ENCODE assay signal across 35 mouse cellular contexts in genomic region chr13:89970940-89971339, GRCm38 (mm10).
"Had no signal": no experiment of that assay in that cellular context is flagged by ENCODE, and none has a peak within 500 bp of the region (broad histone marks: within the 10 kb centered on the region; RNA-seq: fewer than 3 reads in every experiment).

No protein-coding gene starts in this region.

- H3K4me2 ChIP-seq: heart, embryonic 11.5 days; heart, embryonic 12.5 days; heart, embryonic 13.5 days; heart, embryonic 15.5 days; hindbrain, embryonic 12.5 days; hindbrain, embryonic 13.5 days; hindbrain, embryonic 14.5 days; hindbrain, embryonic 15.5 days; intestine, embryonic 15.5 days; kidney, embryonic 15.5 days had no signal

- ATAC-seq: hindbrain, embryonic 16.5 days; hindbrain, postnatal 0 days; inflammation-experienced regulatory T-cells, adult 6 months; intestine, embryonic 15.5 days; intestine, embryonic 16.5 days; intestine, postnatal 0 days had no signal

- H3K27ac ChIP-seq: heart, adult 2 months; heart, embryonic 10.5 days; heart, embryonic 13.5 days; heart, embryonic 15.5 days; hindbrain, embryonic 10.5 days; hindbrain, embryonic 12.5 days; hindbrain, embryonic 13.5 days; hindbrain, embryonic 14.5 days; hindbrain, embryonic 15.5 days; hindbrain, postnatal 0 days; intestine, embryonic 15.5 days; kidney, embryonic 15.5 days; kidney, postnatal 0 days; layer of hippocampus, adult 2 months had no signal

- H3K4me3 ChIP-seq: heart, adult 2 months; heart, embryonic 10.5 days; heart, embryonic 12.5 days; heart, embryonic 13.5 days; heart, embryonic 15.5 days; hindbrain, embryonic 10.5 days; hindbrain, embryonic 12.5 days; hindbrain, embryonic 13.5 days; hindbrain, embryonic 15.5 days; intestine, embryonic 15.5 days; kidney, embryonic 15.5 days; layer of hippocampus, adult 2 months had no signal

- H3K27me3 ChIP-seq: heart, embryonic 12.5 days; heart, embryonic 13.5 days; heart, embryonic 15.5 days; hindbrain, embryonic 12.5 days; hindbrain, embryonic 13.5 days; hindbrain, embryonic 15.5 days; intestine, embryonic 15.5 days; kidney, embryonic 15.5 days had no signal

- H3K36me3 ChIP-seq: heart, embryonic 10.5 days; heart, embryonic 12.5 days; heart, embryonic 13.5 days; heart, embryonic 15.5 days; hindbrain, embryonic 10.5 days; hindbrain, embryonic 12.5 days; hindbrain, embryonic 13.5 days; hindbrain, embryonic 15.5 days; intestine, embryonic 15.5 days; kidney, embryonic 15.5 days had no signal

- H3K4me1 ChIP-seq: heart, embryonic 10.5 days; heart, embryonic 15.5 days; hindbrain, embryonic 10.5 days; hindbrain, embryonic 12.5 days; hindbrain, embryonic 13.5 days; hindbrain, embryonic 15.5 days; intestine, embryonic 15.5 days; kidney, embryonic 15.5 days had no signal

- H3K9ac ChIP-seq: heart, embryonic 12.5 days; heart, embryonic 13.5 days; heart, embryonic 15.5 days; hindbrain, embryonic 12.5 days; hindbrain, embryonic 13.5 days; hindbrain, embryonic 14.5 days; hindbrain, embryonic 15.5 days; intestine, embryonic 15.5 days; kidney, embryonic 15.5 days had no signal

- H3K9me3 ChIP-seq: heart, embryonic 10.5 days; heart, embryonic 12.5 days; heart, embryonic 13.5 days; heart, embryonic 15.5 days; hindbrain, embryonic 10.5 days; hindbrain, embryonic 12.5 days; hindbrain, embryonic 13.5 days; hindbrain, embryonic 15.5 days; intestine, embryonic 15.5 days; kidney, embryonic 15.5 days had no signal

- DNase-seq: heart, adult 2 months; heart, postnatal 10 days; heart, postnatal 14 days; heart, postnatal 36 days; heart, postnatal 4 days; kidney, adult 11 months; kidney, adult 18-20 months; kidney, adult 2 months; kidney, adult 8-10 months; kidney, postnatal 10 days; kidney, postnatal 14 days; kidney, postnatal 25 days; kidney, postnatal 36 days; kidney, postnatal 4 days; layer of hippocampus, adult 9-11 months; layer of hippocampus, postnatal 36 days had no signal
